Mouse (Mus musculus) forebrain, embryonic 12.5 days (tissue): ENCODE measurements around the gene Slc9a9. TPM values are rescaled to one million over a fixed set of nuclear protein-coding genes. Genes with fewer than 3 reads are reported as not detected.

Experiments used
- ATAC-seq: fragments of 200-750 bp; cut with Nextera tagmentation; 2 replicates; pipeline ENCODE4 v1.8.0; 2017; ENCODE audit warnings: moderate TSS enrichment; ENCODE audit not compliant: low FRiP score
- H3K27ac ChIP-seq: fragments of 300-500 bp; sonication (generic); 2 replicates; pipeline ENCODE4 v1.5.1; 2016; ENCODE audit warnings: mild to moderate bottlenecking
- H3K27me3 ChIP-seq: fragments of 300-500 bp; sonication (generic); 2 replicates; pipeline ENCODE4 v1.6.1; 2016; ENCODE audit warnings: mild to moderate bottlenecking
- H3K36me3 ChIP-seq: fragments of 300-500 bp; sonication (generic); replicated peaks from 2 replicates; pipeline ENCODE4 v1.6.1; 2016; ENCODE audit warnings: mild to moderate bottlenecking
- H3K4me1 ChIP-seq: fragments of 300-500 bp; sonication (generic); 2 replicates; pipeline ENCODE4 v1.6.1; 2016
- H3K4me2 ChIP-seq: fragments of 300-500 bp; sonication (generic); 2 replicates; pipeline ENCODE4 v1.6.1; 2016; ENCODE audit warnings: mild to moderate bottlenecking, moderate library complexity
- H3K4me3 ChIP-seq: fragments of 300-500 bp; sonication (generic); replicated peaks from 2 replicates; pipeline ENCODE4 v1.5.1; 2016; ENCODE audit warnings: mild to moderate bottlenecking
- H3K9ac ChIP-seq: fragments of 300-500 bp; sonication (generic); 2 replicates; pipeline ENCODE4 v1.6.1; 2016; ENCODE audit warnings: mild to moderate bottlenecking
- H3K9me3 ChIP-seq: fragments of 300-500 bp; sonication (generic); 2 replicates; pipeline ENCODE4 v1.6.1; 2016
- WGBS: fragments of 180-500 bp; shearing (Covaris S2); methylation state at CpG from one replicate; pipeline ENCODE4 v1.1.7; 2016; 5-methylcytosine and 5-hydroxymethylcytosine counted together
- polyA plus RNA-seq: library from polyadenylated mRNA; unstranded; fragments of >200 nt; fragmentation: Nextera tagmentation; extraction: Ambion mirVana; gene quantifications from 2 replicates; pipeline ENCODE4 v1.2.1, GENCODE M21; 2016

The Slc9a9 gene
- polyA plus RNA-seq, 1 experiment from 2014 or later = 2.8 TPM

- Histone ChIP-seq H3K36me3 (no peaks in the 10 kb centered on the region), H3K4me1 (no peaks in the 10 kb centered on the region), H3K27me3 (no peaks in the 10 kb centered on the region), H3K9ac (no peak overlapping the region), H3K9me3 (no peaks in the 10 kb centered on the region), H3K4me3 (no peak overlapping the region), H3K4me2 (no peak overlapping the region), H3K27ac (no peak overlapping the region)
- ATAC-seq = no peak
- 74% methylated on average over 8 of the region's 8 CpGs for WGBS
These were observed 135.8 kb downstream of the Slc9a9 start for GRCm38 (mm10) chr9:94805506-94805905.

GRCm38 (mm10) chr9:94815518-94815917 is 145.8 kb downstream of the Slc9a9 start:
- Histone ChIP-seq H3K9me3 (no peaks in the 10 kb centered on the region), H3K4me1 (no peaks in the 10 kb centered on the region), H3K36me3 (no peaks in the 10 kb centered on the region), H3K4me3 (no peak overlapping the region), H3K27me3 (no peaks in the 10 kb centered on the region), H3K9ac (no peak overlapping the region), H3K4me2 (no peak overlapping the region), H3K27ac (no peak overlapping the region)
- no peak for ATAC-seq
- 84% methylated on average over 5 of the region's 5 CpGs for WGBS

- Histone ChIP-seq H3K9me3 (no peaks in the 10 kb centered on the region), H3K4me3 (no peak overlapping the region), H3K9ac (no peak overlapping the region), H3K27me3 (no peaks in the 10 kb centered on the region), H3K4me1 (no peaks in the 10 kb centered on the region), H3K36me3 (no peaks in the 10 kb centered on the region), H3K27ac (no peak overlapping the region), H3K4me2 (no peak overlapping the region)
- ATAC-seq = no peak
- WGBS = 77% methylated on average over 1 of the region's 1 CpGs
These were observed 151.6 kb downstream of the Slc9a9 start for GRCm38 (mm10) chr9:94821268-94821667.

DNA sequence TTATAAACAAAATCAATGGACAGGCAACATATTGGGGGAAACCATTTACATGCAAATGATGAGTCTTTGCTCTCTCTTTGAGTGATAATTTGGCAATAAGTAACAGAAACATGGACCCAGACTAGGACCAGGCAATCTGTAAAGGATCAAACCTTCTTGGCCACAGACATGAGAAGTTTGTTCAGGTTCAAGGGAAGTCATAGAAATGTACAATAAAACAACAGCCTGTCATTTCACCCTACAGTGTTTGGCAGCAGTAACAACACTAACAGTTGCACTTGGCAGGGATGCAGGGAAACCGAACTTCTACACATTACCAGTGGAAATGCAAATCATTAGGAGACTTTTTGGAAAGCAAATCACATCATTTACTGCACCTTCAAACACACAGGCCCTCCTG is 164.1 kb downstream of the Slc9a9 start:
- Histone ChIP-seq H3K4me3 (no peak overlapping the region), H3K9ac (no peak overlapping the region), H3K27ac (no peak overlapping the region), H3K4me1 (peaks cover 6% of the 10 kb centered on the region), H3K9me3 (no peaks in the 10 kb centered on the region), H3K36me3 (no peaks in the 10 kb centered on the region), H3K27me3 (no peaks in the 10 kb centered on the region), H3K4me2 (no peak overlapping the region)
- WGBS = 67% methylated on average over 1 of the region's 1 CpGs
- no peak for ATAC-seq

GRCm38 (mm10) chr9:94837384-94837783 is 167.7 kb downstream of the Slc9a9 start:
- ATAC-seq = 0 out of 2 replicates have a peak, but pooled peaks have one; percentile 7
- no peaks in the 10 kb centered on the region for H3K36me3 ChIP-seq
- no peaks in the 10 kb centered on the region for H3K27me3 ChIP-seq
- no peak overlapping the region for H3K4me2 ChIP-seq
- H3K27ac ChIP-seq = no peak overlapping the region
- no peak overlapping the region for H3K4me3 ChIP-seq
- no peaks in the 10 kb centered on the region for H3K9me3 ChIP-seq
- no peak overlapping the region for H3K9ac ChIP-seq
- H3K4me1 ChIP-seq = peaks cover 12% of the 10 kb centered on the region
- 97% methylated on average over 15 of the region's 15 CpGs for WGBS

- Histone ChIP-seq H3K9ac (no peak overlapping the region), H3K4me3 (no peak overlapping the region), H3K9me3 (no peaks in the 10 kb centered on the region), H3K36me3 (no peaks in the 10 kb centered on the region), H3K27ac (peak overlapping the region; percentile 56), H3K4me1 (peaks cover 12% of the 10 kb centered on the region), H3K27me3 (no peaks in the 10 kb centered on the region), H3K4me2 (no peak overlapping the region; the same call in 1 of the 2 replicates)
- 40% methylated on average over 8 of the region's 8 CpGs for WGBS
- peak; percentile 71 for ATAC-seq
These were observed 168.8 kb downstream of the Slc9a9 start for GRCm38 (mm10) chr9:94838479-94839031.

DNA sequence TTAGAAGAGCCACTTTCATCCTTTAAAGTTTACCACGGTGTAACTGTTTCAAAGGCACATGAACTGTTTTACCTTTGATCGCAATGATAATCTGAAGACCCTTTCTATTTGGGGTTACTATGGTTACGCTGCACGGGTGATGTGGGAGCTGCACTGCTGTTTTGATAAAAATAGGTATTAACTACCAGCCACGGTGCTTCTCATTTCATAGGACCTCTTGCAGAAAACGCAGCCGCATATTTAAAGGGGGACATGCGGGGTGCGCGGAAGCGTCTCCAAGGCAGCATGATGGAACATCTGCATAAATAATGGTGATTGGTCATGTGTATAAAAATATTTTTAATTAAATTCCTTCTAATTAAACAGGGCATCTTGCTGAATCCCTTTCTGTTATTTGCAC is 169.5 kb downstream of the Slc9a9 start:
- 29% methylated on average over 11 of the region's 11 CpGs for WGBS
- peaks cover 12% of the 10 kb centered on the region for H3K4me1 ChIP-seq
- H3K36me3 ChIP-seq = no peaks in the 10 kb centered on the region
- H3K9ac ChIP-seq = no peak overlapping the region
- no peaks in the 10 kb centered on the region for H3K9me3 ChIP-seq
- no peak overlapping the region for H3K27ac ChIP-seq
- H3K4me2 ChIP-seq = peak overlapping the region; percentile 13; the same call in 1 of the 2 replicates
- H3K4me3 ChIP-seq = no peak overlapping the region
- no peaks in the 10 kb centered on the region for H3K27me3 ChIP-seq
- ATAC-seq = peak; percentile 68; the same call in 1 of the 2 replicates

DNA sequence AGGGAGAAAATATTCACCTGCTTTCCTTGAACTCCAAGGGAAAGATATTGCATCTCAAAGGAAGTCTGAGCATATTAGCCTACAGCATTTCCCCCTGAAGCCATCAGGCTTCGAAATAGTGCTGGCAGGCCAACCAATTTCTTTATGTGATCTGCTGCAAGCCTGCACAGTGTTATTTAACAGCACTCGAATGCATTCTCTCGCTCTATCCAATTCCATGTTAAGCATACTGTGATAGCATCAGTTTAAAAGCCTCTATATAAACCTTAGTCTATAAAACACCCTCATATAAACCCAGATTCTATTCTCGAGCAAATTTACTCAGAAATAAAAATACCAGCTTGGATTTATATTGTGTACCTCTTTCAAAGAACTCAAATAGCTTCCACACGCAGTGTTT is 170.7 kb downstream of the Slc9a9 start:
- Histone ChIP-seq H3K9me3 (no peaks in the 10 kb centered on the region), H3K36me3 (no peaks in the 10 kb centered on the region), H3K4me3 (no peak overlapping the region), H3K9ac (no peak overlapping the region), H3K4me2 (no peak overlapping the region), H3K27me3 (no peaks in the 10 kb centered on the region), H3K27ac (no peak overlapping the region), H3K4me1 (peaks cover 12% of the 10 kb centered on the region)
- no peak for ATAC-seq
- 84% methylated on average over 5 of the region's 5 CpGs for WGBS

DNA sequence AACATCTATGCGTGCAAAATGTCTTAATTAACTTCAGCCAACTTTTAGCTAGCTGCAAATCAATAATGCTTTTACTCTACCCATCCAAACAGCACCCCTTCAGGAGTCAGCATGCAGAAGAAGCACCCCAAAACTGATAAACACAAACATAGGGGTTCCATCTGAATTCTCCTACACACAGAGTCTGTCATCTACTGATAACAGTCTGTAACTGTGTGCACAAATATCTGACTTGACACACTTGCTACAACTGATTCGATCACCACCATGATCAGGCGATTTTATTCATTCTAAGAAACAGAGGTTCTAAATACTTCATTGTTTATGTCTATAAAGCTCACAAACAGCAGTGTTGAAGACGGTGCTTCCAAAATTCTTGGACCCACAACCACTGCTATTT is 171.3 kb downstream of the Slc9a9 start:
- WGBS = 88% methylated on average over 4 of the region's 4 CpGs
- Histone ChIP-seq H3K27ac (no peak overlapping the region), H3K4me3 (no peak overlapping the region), H3K9ac (no peak overlapping the region), H3K4me2 (no peak overlapping the region), H3K27me3 (no peaks in the 10 kb centered on the region), H3K36me3 (no peaks in the 10 kb centered on the region), H3K9me3 (no peaks in the 10 kb centered on the region), H3K4me1 (peaks cover 12% of the 10 kb centered on the region)
- ATAC-seq = no peak

DNA sequence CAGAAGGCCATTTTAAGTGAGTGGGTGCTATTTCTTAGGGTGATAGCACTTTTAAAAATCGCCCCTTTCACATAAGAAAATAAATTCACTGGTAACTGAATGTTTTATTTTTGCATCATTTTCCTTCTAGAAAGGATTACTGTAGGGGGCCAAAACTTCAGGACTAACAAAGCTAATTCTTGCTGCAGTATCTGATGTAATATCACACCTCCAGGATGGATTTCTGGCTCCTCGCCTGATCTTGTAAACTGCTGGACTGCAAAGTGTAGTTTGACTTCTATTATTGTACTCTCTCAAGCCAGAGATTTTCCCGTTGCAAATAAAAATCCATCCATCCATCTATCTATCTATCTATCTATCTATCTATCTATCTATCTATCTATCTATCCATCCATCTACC is 174.5 kb downstream of the Slc9a9 start:
- Histone ChIP-seq H3K9me3 (no peaks in the 10 kb centered on the region), H3K27me3 (no peaks in the 10 kb centered on the region), H3K4me2 (no peak overlapping the region), H3K27ac (no peak overlapping the region), H3K9ac (no peak overlapping the region), H3K4me1 (peaks cover 3% of the 10 kb centered on the region), H3K4me3 (no peak overlapping the region), H3K36me3 (no peaks in the 10 kb centered on the region)
- ATAC-seq = no peak
- WGBS = 88% methylated on average over 3 of the region's 3 CpGs

GRCm38 (mm10) chr9:94847624-94848023 is 177.9 kb downstream of the Slc9a9 start:
- H3K4me1 ChIP-seq = no peaks in the 10 kb centered on the region

DNA sequence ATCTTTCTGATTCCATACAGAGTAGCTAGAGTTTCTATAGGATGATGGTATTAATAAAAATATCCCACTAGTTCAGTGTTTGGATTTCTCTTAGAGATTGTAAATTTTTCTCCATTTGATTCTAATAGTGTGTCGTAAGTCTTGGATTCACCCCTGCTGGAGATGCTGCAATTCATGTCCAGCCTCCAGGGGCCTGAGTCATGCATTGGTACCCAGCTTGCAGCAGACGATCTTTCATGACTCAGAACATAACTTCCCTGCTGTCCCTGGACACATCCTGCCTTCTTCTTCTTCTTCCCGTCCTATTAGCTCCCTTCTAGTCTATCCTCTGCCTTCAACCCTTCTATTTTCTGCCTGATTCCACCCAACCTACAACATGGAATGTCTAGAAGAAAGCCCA is 181.8 kb downstream of the Slc9a9 start:
- Histone ChIP-seq H3K4me3 (no peak overlapping the region), H3K4me2 (no peak overlapping the region), H3K36me3 (no peaks in the 10 kb centered on the region), H3K9me3 (no peaks in the 10 kb centered on the region), H3K9ac (no peak overlapping the region), H3K4me1 (no peaks in the 10 kb centered on the region; the same call in 1 of the 2 replicates), H3K27ac (no peak overlapping the region), H3K27me3 (no peaks in the 10 kb centered on the region)
- 77% methylated on average over 3 of the region's 3 CpGs for WGBS
- no peak for ATAC-seq

More at GRCm38 (mm10) chr9:94847624-94848023, 177.9 kb downstream of the Slc9a9 start:
- 91% methylated on average over 6 of the region's 6 CpGs for WGBS
- ATAC-seq = no peak
- Histone ChIP-seq H3K4me2 (no peak overlapping the region), H3K9me3 (no peaks in the 10 kb centered on the region), H3K36me3 (no peaks in the 10 kb centered on the region), H3K27me3 (no peaks in the 10 kb centered on the region), H3K27ac (no peak overlapping the region), H3K9ac (no peak overlapping the region), H3K4me3 (no peak overlapping the region)

GRCm38 (mm10) chr9:94856093-94856492 is 186.4 kb downstream of the Slc9a9 start:
- no peak for ATAC-seq
- H3K9ac ChIP-seq = no peak overlapping the region

More at GRCm38 (mm10) chr9:94856093-94856492, 186.4 kb downstream of the Slc9a9 start:
- no peak overlapping the region for H3K4me2 ChIP-seq
- no peaks in the 10 kb centered on the region; the same call in 1 of the 2 replicates for H3K4me1 ChIP-seq
- no peak overlapping the region for H3K4me3 ChIP-seq
- no peaks in the 10 kb centered on the region for H3K27me3 ChIP-seq
- H3K36me3 ChIP-seq = no peaks in the 10 kb centered on the region
- 45% methylated on average over 3 of the region's 3 CpGs for WGBS
- H3K27ac ChIP-seq = no peak overlapping the region
- no peaks in the 10 kb centered on the region for H3K9me3 ChIP-seq
